Mouse (Mus musculus) kidney, postnatal 4 days (tissue): ENCODE data around the gene Nudt2.

Source experiments
- DNase-seq, 2 experiments: peaks; one replicate each; pipeline ENCODE4 v3.0.0; 2021; ENCODE audit warnings: mixed read lengths in 2 of 2

Gene Nudt2

DNA sequence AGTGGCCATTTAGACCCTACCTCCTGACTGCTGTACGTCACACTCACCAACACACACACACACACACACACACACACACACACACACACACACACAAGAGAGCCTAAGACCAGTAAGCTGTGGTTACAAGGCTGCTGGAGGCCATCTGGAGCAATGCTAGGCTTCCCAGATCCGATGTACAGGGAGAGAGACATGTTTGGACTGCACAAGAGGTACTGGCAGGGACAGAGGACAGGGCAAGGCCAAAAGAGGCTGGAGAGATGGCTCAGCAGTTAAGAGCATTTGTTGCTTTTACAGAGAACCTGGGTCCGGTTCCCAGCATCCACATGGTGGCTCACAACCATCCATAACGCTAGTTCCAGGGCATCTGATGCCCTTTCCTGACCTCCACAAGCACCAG is 30.1 kb downstream of the Nudt2 start:
- DNase-seq, result no peak

DNA sequence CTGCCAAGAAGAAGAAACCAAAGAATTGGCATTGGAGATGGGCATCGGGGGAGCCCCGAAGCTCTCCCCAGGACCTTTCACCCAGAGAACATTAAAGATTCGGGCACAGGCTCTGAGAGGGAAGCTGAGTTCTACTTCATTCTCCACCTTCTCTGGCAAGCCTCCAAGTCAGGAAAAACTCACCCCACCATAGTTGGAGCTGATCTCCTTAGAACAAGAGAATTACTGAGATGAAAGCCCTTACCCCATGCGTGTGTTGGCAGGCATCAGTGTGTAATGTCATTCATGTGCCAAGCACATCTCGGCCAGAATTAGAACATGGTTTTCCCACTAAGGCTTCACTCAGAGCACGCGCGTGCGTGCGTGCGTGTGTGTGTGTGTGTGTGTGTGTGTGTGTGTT is 30.9 kb downstream of the Nudt2 start:
- DNase-seq, result no peak

DNA sequence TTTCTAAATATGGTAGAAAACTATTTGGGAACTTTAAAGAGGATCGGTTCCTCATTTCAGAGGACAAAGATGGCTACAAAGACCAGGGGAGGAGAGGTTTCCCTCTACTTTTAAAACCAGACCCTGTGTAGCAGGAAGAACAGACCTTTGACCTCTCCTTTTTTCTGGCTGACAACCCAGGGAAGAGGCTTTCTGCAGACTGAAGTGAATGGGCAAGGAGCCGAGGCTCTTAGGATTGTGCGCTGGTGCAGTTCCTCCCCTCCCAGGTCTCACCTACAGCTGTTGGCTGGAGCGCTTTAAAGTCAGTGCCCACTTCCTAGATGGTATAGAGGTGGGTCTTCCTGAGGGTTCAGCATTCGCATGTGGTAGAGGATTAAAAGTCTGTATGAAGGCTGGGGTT is 32.1 kb downstream of the Nudt2 start:
- no peak for DNase-seq

DNA sequence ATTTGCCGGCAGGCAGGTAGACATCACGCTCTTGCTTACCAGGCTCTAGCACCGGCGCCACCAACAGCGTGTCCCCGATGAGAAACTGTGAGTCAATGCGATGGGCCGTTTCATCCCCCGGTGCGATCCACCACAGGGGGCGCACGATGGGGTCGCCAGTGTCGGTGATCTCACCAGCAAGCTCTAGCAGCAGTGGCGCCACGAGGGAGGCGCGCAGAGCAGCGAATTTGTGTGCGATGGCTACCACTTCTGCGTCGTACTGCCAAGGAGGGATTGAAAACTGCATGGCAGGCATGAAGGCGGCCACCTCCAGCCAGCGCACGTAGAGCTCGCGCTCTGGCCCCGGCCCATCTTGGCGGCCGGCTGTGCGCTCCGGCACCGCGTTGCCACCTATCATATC is 32.6 kb downstream of the Nudt2 start:
- peak; percentile 70 to 71 for DNase-seq

DNA sequence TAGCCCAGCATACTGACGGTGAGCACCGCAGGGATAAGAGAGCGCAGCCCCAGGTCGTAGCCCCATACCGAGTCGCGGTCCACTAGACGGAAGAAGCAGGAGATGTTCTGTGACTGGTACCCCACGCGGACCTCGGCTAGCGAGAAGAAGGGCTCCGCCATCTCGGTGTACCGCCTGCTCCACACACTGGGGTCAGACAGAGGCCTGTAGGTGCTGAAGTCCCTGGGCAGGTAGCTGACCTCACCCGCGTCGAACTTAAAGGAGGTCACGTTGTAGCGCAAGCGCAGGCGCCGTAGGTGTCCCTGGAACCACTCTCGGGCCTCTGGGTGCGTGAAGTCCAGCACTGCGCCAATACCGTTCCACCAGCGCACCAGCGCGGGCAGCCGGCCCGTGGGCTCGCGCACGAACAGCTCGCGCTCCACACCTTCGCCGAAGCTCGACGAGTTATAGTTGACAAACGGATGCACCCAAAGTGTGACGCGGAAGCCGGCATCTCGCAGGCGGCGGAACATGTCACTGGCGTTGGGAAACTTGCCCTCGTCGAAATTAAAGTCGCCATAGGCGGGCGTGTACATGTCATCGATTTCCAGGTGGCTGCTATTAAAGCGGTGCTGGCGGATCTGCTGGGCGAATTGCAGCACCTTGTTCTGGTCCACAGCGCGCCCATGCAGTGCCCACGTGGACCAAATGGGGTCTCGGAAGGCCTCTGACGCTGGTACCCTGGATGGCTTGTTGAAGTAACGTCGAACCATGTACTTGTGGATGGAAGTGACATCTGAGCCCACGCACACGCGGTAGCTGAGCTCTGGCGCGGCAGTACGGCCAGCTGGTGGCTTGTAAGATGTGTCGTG is 33.3 kb downstream of the Nudt2 start:
- no peak for DNase-seq

DNA sequence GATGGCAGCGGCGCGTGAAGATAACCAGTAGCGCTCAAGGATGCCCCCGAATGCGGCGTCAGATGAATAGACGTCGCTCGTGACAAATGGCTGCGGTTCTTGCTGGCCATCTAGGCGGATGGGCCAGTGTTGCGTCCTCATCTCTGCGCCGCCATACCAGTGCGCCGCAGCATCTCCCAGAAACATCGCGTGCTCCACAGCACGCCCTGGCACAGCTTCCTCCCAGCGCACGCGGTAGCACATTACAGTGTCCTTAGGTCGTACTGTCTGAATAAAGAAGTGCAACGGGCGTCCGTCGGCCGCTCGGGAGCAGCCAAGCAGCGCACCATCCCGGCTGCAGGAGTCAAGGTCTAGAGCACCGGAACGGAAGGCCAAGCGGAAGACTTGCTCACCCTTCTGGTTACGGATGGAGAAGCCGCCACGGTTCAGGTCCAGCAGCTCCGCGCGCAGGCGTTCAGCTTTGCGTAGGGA is 34.0 kb downstream of the Nudt2 start:
- DNase-seq, result peak; percentile 57 to 74

DNA sequence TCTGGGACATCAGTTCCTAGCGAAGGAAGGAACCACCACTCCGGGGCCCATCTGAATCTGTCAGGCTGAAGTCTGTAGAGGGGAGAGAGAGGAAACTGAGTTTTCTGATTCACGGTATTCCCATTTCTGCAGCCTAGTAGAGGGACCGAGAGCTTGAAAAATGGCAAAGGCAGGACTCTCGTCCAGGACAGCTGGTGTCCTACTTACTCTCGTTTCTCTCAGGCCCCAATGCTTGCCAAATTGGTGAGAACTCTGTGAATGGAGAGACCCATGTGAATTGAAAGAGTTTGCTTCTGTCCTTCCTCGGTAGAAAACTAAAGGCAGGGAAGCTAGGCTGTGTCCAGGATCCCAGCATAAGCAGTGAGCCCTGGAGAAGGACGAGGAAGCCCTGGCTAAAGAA is 34.7 kb downstream of the Nudt2 start:
- no peak for DNase-seq

DNA sequence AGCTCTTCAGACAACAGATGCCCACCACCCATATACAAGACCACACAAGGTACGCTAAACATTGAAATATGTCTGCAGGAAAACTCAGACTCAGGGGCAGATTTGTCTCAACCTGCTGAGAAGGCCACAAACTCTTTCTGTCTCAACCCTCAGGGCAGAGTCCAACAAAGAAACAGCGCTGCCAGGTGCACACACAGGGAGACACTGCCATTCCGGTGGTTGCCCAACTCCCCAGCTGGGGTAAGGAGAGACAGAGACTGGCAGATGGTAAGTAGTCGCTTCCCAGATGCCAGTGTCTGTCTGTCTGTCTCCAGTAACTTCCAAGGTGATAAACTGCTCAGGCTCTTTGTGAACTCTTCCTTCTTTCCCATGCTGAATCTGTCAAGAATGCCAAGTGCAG is 35.8 kb downstream of the Nudt2 start:
- DNase-seq, result no peak

DNA sequence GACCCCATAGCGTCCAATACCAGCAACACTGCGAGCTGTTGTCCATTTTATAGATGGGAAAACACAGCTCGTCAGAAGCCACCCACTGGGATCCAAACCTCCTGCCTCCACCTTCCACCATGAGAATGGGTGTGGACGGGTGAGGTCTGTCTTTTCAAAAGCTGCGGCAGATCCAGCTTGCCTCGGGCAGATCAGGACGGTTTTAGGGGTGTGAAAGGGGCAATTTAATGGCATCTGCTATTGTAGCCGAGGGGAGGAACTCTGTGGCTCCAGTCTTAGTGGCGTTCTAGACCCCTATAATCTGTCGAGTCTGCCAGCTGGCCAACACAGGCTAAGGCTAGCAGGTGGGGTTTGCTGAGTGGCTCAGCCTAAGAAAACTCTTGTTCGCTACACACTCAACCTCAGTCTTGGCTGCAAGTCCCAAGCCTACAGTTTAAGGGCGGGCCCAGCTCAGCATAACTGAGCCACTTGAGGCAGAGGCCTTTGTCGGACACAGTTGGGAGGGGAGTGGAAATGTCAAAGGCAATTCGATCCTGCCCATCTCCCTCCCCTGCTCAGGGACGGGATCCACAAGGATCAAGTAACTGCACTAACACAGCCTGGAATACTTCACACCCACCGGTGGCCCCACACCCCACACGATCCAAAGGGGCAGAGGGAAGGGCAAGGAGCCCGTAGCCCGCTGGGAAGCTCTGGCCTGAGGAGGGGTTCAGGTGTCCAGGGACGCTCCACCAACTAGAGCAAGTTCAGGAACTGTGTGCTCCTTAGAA is 37.4 kb downstream of the Nudt2 start:
- no peak for DNase-seq

DNA sequence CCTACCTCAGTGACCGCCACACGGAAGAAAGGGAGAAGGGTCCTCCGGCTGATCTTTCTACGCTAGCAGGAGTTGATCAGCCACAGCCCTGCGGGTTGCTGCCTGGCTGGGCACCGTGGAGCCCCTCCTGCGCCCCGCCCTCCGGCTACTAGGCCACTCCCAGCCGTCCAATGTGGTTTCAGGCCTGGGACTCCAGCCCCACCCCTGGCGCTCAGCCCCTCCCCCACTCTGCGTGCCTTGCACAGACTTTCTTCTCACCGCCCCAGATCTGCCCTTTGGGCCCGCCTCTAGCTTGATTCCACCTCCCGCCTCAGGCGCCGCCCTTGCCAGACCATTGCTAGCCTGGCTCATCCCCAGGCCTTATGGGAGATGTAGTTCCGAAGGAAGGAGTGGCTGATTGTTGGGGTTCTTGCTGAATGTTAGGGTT is 38.0 kb downstream of the Nudt2 start, which contains the start of gene AI464131:
Gene AI464131 (minus strand): TSS at position 91 of the 427 bp plus-strand sequence.
- DNase-seq, result peak; percentile 100

DNA sequence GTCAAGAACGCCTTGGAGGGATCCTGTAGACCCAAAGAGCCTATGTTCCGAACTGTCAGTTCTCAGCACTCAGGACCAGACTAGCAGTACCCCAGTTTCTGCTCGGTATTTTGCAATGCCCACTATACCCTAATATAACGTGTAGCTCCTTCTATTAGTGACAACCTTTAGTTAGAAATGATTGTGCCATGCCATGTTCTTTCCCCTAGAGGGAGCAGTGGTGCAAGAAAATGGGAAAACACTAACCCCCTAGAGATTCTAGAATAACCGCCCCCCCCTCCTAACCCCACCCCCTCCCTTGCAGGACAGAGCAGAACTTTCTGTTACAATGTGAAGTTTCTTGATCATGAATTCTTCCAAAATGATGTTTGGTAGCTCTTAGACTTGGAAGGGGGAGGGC is 39.4 kb downstream of the Nudt2 start:
- DNase-seq, result no peak

DNA sequence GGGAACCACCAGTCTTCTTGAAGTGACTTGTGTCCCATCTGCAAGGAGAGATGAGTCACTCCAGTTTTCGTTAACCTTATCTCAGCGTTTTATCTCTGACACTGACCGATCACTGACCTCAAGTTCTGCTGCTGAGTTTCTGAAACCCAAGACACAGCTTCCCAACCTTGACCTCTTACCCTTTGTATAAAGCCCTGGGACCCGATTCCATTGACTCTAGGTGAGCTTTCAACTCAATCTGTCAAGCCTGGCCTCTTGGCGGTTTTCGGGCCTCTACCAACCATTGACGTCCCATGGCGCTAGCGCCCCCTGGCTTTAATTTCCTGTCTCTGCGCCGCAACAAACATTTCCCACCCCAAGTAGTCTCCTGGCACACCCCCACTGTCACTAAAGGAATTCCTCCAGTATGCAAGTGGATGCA is 40.2 kb downstream of the Nudt2 start:
- DNase-seq, result peak; percentile 42 to 64

DNA sequence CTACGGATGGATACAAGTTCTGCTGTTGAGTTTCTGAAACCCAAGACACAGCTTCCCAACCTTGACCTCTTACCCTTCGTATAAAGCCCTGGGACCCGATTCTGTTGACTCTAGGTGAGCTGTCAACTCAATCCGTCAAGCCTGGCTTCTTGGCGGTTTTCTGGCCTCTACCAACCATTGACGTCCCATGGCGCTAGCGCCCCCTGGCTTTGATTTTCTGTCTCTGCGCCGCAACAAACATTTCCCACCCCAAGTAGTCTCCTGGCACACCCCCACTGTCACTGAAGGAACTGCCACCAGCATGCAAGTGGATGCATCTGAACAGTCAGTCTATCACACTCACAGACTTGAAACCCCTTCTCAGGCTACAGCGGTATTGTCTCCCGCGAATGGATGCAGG is 41.2 kb downstream of the Nudt2 start:
- peak; percentile 73 to 83 for DNase-seq

DNA sequence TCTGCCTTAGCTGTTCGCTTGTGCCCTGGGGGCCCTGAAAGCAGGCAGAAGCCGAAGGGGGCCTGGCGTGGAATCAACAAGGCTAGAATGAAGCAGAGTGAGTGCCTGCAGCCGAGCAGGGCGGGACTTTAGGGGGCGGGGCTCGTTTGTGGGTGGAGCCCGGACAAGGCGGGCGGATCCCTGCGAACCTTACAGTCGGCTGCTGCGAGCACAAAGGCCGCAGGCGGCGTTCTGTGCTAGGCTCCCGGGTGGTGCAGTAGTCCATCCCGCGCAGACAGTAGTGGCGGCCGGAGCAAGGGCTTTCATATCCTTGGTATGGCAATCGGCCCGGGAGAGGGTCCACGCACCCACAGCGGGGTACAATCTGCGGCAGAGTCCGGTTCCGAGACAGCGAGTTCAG is 42.0 kb downstream of the Nudt2 start:
- DNase-seq, result peak; percentile 93 to 95

DNA sequence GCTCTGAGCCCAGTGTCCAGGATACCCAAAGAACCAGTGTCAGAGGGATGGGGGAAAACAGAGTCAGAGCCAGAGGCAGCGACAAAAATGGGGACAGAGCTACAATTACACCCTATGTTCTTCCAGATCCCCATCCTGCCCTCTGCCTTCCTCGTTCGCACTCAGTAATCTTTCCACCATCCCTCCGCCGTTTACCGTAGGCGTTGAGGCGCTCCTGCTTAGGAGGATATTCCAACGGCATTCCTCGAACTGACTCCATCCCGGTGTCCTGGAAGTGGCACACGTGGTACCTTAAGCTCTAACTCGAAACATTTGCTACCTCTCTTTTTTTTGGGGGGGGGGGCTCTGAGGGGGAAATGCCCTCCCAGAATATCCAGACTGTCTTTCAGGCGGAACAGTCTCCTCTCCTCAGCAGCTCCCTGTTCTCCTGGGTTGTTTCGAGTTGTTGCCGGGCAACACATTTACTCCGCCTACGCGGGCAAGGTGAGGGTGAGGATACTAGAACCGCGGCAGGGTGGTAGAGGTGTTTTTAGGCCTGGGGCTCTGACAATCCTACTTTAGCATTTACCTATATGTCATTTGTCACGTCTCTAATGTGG is 42.5 kb downstream of the Nudt2 start:
- DNase-seq, result peak in 1 of 2 experiments; percentile 32

DNA sequence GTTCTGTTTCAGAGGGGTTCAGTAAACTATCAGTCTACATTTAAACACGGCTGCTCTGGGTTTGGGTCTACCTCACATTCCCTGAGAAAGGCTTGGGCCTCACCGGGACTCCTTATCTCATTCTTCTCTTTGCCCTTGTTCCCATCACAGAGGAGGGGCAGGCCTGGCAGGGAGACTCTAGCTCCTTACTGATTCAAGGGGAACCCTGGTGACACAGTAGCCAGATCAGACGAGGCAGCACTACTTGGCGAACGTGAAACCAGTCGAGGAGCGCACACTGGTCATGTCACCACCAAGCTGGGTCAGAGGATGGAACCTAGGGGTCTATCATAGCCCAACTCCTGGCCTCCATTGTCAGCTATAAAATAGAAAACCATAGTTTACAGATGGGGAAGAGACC is 43.0 kb downstream of the Nudt2 start:
- DNase-seq, result no peak

DNA sequence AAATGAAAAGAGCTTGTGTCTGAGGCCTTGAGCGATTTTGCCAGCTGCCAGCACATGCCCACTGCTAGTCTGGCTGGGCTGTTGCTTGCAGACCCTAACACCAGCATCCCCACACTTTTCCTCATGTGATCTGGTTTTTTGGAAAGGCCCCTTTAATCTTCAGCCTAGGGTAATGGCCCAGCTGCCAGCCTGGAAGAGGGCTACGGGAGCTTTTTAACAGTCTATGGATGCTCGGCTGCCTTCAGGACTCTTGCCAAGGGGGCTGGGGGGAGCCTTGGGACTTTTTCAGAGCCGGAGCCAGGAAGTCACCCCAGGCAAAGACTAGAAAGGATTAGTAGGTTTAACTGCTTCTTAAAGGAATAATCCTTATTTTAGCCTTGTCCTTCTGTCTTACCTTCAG is 48.4 kb downstream of the Nudt2 start:
- DNase-seq, result no peak

DNA sequence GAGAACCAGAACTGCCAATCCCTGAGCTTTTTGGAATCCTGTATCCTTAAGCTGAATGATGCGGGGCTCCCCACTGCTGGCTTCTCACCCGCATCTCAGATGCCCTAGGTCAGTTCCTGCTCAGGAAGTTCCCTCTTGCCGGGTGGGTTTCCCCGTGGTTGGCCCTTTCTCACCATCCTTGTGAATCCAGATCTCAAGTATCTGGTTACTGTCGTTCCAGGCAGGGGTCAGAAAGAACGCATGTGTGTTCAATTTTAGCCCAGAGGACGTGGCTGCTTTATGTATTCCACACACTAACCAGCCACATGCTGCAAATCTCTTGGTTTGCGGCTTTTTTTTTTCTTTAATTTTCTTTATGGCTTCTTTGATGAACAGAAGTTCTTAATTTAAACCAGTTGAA is 48.8 kb downstream of the Nudt2 start:
- DNase-seq, result no peak

DNA sequence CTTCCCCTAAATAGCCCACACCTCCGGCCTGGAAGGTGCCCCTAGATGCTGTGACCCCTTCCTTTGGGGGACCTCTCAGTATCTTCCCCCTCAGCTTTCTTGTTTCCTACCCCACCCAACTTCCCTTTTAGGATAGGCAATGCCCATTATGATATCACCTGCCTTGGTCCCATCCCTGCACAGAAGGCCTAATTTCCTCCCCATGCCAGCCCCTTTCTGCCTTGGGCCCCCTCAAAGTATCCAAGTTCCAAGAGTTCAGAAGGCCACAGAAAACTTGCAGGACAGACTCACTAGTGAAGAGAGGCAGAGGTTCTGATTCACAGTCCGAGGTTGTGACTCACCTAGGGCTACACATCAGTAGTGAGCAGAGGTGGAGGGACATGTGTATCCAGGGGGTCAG is 52.3 kb downstream of the Nudt2 start, which contains the start of gene 1110017D15Rik:
Gene 1110017D15Rik (minus strand): TSS at position 101 of the 400 bp plus-strand sequence.
- DNase-seq, result no peak

DNA sequence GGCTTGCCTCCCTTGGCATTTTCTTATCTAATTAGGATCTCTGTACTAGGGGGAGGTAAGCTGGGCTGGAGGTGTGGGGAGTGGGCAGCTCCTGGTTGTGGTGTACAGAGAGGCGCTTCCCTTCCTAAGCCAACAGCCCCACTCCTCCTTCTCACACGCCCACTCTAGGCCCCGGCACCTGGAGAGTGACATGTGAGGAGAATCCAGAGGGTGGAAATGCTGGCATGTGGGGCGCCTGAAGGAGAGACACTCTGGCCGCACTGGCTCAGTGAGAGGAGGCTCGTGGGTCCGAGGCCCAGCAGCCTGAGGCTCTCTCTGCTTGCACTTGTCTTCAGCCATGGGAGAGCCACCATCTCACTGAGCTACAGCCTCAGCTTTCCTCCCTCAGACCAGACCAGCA is 53.4 kb downstream of the Nudt2 start:
- no peak for DNase-seq

DNA sequence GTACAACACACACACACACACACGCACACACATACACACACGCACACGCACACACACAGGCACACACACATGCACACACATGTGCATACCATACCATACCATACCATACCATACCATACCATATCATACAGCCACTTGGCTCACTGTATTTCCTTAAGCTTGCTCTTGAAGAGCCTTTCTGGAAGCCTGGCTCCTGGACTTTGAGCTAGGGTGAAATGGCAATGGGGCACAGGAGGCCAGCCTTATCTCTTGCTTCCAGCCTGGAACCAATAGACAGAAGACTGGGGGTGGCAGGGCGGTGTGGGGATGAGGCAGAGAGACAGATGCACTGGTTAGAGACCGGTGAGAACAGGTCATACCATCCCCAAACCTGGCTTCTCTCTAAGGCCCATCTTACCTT is 54.2 kb downstream of the Nudt2 start:
- no peak for DNase-seq

DNA sequence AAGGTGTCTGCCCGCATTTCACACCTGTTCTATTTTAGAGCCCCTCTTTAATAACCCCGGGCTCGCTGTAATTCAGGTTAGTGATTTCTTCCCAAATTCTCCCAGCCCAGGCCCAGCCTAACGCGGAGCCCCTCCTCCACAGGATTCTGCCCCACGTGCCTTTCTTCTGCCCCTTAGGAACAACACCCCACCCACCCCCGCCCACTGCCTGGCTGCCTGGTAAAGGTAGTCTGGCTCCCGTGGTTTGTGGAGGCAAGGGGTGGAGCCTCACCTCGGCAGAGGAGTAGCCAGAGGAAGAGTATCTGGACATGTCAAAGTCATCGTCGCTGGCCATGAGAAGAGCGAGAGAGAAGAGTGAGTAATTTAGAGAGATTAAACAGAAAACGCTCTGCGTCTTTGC is 55.7 kb downstream of the Nudt2 start:
- no peak for DNase-seq

DNA sequence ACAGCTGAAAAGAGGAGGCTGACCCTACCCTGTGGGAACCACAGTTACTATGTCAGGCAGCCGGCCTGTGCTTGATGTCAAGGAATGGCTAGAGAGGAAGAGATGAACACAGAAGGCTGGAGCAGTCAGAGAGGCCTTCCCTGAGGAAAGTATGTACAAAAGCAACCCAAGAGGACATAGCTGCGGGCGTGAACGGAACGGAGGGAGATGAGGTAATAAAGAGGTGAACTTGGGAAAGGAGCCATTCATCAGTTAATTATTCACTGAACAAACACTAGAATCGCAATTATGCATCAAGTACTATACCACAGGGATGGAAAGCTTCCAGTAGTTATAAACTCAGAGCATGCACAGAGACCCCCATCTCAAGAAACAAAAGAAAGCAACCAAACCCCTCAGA is 57.2 kb downstream of the Nudt2 start:
- DNase-seq, result no peak
